Mouse (Mus musculus) forebrain, embryonic 12.5 days (tissue): ENCODE results near the gene D630039A03Rik. TPM values are rescaled to one million over a fixed set of nuclear protein-coding genes. Genes with fewer than 3 reads are reported as not detected.
A peak's percentile ranks its signal among the peaks of the same experiment; 100 is the strongest.

ENCODE experiments used
- ATAC-seq: fragments of 200-750 bp; cut with Nextera tagmentation; 2 replicates; pipeline ENCODE4 v1.8.0; 2017; ENCODE audit warnings: moderate TSS enrichment; ENCODE audit not compliant: low FRiP score
- H3K27ac ChIP-seq: fragments of 300-500 bp; sonication (generic); 2 replicates; pipeline ENCODE4 v1.5.1; 2016; ENCODE audit warnings: mild to moderate bottlenecking
- H3K27me3 ChIP-seq: fragments of 300-500 bp; sonication (generic); 2 replicates; pipeline ENCODE4 v1.6.1; 2016; ENCODE audit warnings: mild to moderate bottlenecking
- H3K36me3 ChIP-seq: fragments of 300-500 bp; sonication (generic); replicated peaks from 2 replicates; pipeline ENCODE4 v1.6.1; 2016; ENCODE audit warnings: mild to moderate bottlenecking
- H3K4me1 ChIP-seq: fragments of 300-500 bp; sonication (generic); 2 replicates; pipeline ENCODE4 v1.6.1; 2016
- H3K4me2 ChIP-seq: fragments of 300-500 bp; sonication (generic); 2 replicates; pipeline ENCODE4 v1.6.1; 2016; ENCODE audit warnings: mild to moderate bottlenecking, moderate library complexity
- H3K4me3 ChIP-seq: fragments of 300-500 bp; sonication (generic); replicated peaks from 2 replicates; pipeline ENCODE4 v1.5.1; 2016; ENCODE audit warnings: mild to moderate bottlenecking
- H3K9ac ChIP-seq: fragments of 300-500 bp; sonication (generic); 2 replicates; pipeline ENCODE4 v1.6.1; 2016; ENCODE audit warnings: mild to moderate bottlenecking
- H3K9me3 ChIP-seq: fragments of 300-500 bp; sonication (generic); 2 replicates; pipeline ENCODE4 v1.6.1; 2016
- WGBS: fragments of 180-500 bp; shearing (Covaris S2); methylation state at CpG from one replicate; pipeline ENCODE4 v1.1.7; 2016; 5-methylcytosine and 5-hydroxymethylcytosine counted together
- polyA plus RNA-seq: library from polyadenylated mRNA; unstranded; fragments of >200 nt; fragmentation: Nextera tagmentation; extraction: Ambion mirVana; gene quantifications from 2 replicates; pipeline ENCODE4 v1.2.1, GENCODE M21; 2016

Gene D630039A03Rik
- not detected in 2 replicates for polyA plus RNA-seq

DNA sequence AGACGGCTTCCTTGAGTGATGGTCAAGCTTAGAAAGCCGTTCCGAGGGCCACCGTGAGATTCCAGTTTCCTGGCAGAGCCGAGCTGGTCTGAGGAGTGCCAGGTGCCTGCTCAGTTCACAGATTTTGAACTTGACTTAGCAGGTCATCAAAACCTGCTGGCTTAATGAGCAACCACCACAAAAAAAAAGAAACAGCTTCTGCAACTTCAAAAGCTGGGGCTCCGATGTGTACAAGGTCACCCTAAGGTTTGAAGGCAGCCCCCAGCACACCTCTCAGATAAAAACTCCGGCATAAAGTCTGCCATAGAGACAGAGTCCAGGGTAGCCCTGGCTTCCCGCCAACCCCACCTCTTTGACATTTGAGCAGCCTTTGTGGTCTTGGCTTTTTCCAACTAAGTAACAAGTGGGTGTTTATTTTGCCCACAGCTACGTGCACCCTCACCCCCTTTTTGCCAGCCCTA is at the start of gene D630039A03Rik:
Gene D630039A03Rik (minus strand): TSS at position 97 of the 461 bp plus-strand sequence.
- H3K4me1 ChIP-seq, result peaks cover 18% of the 10 kb centered on the region
- H3K27ac ChIP-seq, result no peak within 1 kb of the TSS
- no peaks in the 10 kb centered on the region for H3K36me3 ChIP-seq
- H3K27me3 ChIP-seq, result peaks cover 20% of the 10 kb centered on the region; the same call in 1 of the 2 replicates
- no peak within 1 kb of the TSS for H3K4me3 ChIP-seq
- no peaks in the 10 kb centered on the region for H3K9me3 ChIP-seq
- peak within 1 kb of the TSS; percentile 21; the same call in 1 of the 2 replicates for H3K4me2 ChIP-seq
- no peak for ATAC-seq
- H3K9ac ChIP-seq, result no peak within 1 kb of the TSS
- WGBS, result 41% methylated on average over 9 of the region's 9 CpGs

DNA sequence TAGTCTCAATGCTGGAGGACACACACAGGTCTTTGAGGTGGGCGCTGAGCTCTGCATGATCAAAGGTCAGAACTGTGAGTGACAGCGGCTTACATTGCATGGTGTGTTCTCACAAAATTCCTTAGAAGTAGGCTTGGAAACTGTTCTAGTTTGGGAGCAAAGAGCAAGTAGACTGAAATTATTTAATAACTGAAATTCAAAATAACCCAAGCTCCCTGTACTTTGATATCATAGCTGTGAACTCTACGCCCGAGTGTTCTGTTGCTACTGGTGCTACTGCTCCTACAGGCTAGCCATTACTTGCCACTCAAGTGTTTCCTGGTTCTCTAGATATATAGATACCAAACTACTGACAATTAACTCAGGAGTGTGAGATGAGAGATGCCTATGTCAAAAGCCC is 49.4 kb upstream of the D630039A03Rik start:
- Histone ChIP-seq H3K36me3 (no peaks in the 10 kb centered on the region), H3K27ac (no peak overlapping the region), H3K4me3 (no peak overlapping the region), H3K4me2 (no peak overlapping the region), H3K9me3 (no peaks in the 10 kb centered on the region), H3K9ac (no peak overlapping the region), H3K27me3 (no peaks in the 10 kb centered on the region), H3K4me1 (no peaks in the 10 kb centered on the region)
- no peak for ATAC-seq
- 94% methylated on average over 4 of the region's 4 CpGs for WGBS

DNA sequence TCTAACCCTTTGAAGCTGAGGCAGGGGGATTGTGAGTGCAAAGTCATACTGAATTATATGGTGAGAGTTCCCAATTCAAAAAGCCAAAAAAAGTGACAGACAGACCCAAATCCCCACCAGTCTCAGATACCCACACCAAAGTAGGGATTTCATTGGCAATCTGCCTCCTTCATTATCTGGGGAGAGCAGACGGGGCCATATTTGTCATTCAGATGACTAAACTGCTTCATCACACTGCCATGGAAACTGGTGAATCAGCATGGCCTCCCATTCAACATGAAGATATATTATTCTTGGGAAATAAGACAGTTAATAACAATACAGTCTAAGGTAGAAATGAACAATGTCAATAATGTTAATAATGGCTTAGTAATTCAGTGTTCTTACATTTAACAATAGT is 48.0 kb upstream of the D630039A03Rik start:
- H3K27ac ChIP-seq, result no peak overlapping the region
- no peaks in the 10 kb centered on the region for H3K27me3 ChIP-seq
- no peak for ATAC-seq
- H3K4me2 ChIP-seq, result no peak overlapping the region
- H3K9me3 ChIP-seq, result no peaks in the 10 kb centered on the region
- H3K4me3 ChIP-seq, result no peak overlapping the region
- WGBS, result 58% methylated on average over 1 of the region's 1 CpGs
- no peak overlapping the region for H3K9ac ChIP-seq
- H3K36me3 ChIP-seq, result no peaks in the 10 kb centered on the region
- H3K4me1 ChIP-seq, result no peaks in the 10 kb centered on the region

DNA sequence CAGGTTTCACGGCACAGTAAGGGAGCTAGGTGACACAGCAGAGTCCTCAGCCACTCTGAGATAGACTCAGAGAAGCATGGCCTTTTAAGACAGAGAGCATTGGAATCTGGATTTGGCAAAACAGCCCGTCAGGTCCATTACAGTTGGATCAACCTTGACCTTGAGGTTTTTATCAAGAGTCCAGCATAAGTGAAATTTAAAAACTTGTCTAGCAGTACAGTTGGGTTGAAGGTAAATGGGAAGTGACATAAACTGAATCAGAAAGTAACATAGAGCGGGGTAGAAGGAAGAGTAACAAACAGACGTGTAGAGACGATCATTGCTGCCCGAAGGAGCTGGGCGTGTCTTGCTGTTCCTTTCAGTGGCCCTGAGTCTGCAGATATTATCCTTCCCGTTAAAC is 43.0 kb upstream of the D630039A03Rik start:
- Histone ChIP-seq H3K27me3 (0 out of 2 replicates have a peak, but pooled peaks cover 7% of the 10 kb centered on the region), H3K4me3 (no peak overlapping the region), H3K9ac (no peak overlapping the region), H3K9me3 (no peaks in the 10 kb centered on the region), H3K4me1 (peaks cover 22% of the 10 kb centered on the region), H3K27ac (no peak overlapping the region), H3K4me2 (no peak overlapping the region), H3K36me3 (no peaks in the 10 kb centered on the region)
- no peak for ATAC-seq
- WGBS, result 83% methylated on average over 8 of the region's 8 CpGs

DNA sequence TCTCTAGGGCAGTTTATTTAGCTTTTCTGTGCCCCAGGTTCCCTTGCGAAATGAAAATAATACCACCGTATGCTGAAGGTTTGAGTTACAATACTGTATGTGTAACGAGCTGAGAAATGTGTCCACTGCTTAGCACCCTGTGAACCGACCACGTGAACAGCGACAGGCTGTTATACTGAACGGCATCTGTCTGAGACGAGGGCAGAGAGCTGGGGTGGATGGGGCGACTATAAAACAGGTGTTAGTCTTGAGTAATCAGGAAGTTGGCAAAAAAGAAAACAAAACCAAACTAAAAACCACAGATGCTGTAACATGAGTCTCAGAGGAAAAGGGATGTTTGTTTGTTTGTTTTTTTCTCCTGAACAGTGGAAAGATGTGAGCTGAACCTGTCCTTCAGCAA is 42.0 kb upstream of the D630039A03Rik start:
- Histone ChIP-seq H3K27me3 (0 out of 2 replicates have a peak, but pooled peaks cover 7% of the 10 kb centered on the region), H3K9ac (no peak overlapping the region), H3K9me3 (no peaks in the 10 kb centered on the region), H3K36me3 (no peaks in the 10 kb centered on the region), H3K27ac (no peak overlapping the region), H3K4me3 (no peak overlapping the region), H3K4me2 (no peak overlapping the region), H3K4me1 (peaks cover 28% of the 10 kb centered on the region)
- ATAC-seq, result no peak
- 77% methylated on average over 9 of the region's 9 CpGs for WGBS

DNA sequence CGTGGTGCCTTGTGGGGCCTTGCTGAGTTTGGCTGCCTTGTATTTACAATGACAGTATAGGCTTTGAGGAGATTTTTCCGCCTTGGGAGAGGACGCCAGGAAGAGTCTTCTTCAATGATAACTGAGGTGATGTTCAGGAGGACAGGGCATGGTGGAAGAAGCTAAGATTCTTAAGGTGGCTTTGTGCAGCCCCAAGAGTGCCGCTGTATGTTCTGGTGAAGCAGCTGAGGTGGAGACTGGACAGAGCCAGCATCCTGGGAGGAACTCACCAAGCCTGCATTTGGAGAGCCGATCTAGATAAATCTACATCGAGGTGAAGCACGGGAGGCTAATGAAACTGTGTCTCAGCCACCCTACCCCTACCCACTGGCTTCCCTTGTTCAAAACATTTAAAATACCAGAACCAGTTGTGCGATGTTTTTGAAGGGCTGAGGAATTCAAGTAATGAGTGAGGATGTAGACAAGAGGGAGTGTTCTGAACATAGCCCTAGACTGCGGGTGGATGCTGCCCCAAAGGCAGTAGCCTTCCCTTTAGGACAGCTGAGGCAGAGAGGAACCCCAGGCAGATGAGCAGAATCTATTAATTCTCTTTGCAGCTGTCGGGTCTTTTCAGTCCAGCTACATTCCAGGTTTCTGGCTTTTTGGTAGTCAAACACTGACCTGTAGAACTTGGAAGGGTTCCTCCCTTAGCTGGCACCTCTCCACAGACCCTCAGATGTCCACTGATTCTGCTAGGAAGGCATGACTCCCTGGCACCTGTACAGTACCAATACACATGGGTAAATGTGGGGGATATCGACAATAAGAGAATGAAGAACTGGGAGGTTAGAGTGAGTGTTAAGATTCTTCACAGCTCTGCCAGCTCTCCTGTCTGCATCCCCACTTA is 41.3 kb upstream of the D630039A03Rik start:
- Histone ChIP-seq H3K27me3 (0 out of 2 replicates have a peak, but pooled peaks cover 7% of the 10 kb centered on the region), H3K36me3 (peaks cover 2% of the 10 kb centered on the region; the same call in 1 of the 2 replicates), H3K9me3 (no peaks in the 10 kb centered on the region), H3K4me3 (peak overlapping the region; percentile 77), H3K4me2 (peak overlapping the region; percentile 69), H3K4me1 (peaks cover 28% of the 10 kb centered on the region), H3K27ac (peak overlapping the region; percentile 94), H3K9ac (peak overlapping the region; percentile 51; the same call in 1 of the 2 replicates)
- 54% methylated on average over 11 of the region's 11 CpGs for WGBS
- no peak for ATAC-seq

DNA sequence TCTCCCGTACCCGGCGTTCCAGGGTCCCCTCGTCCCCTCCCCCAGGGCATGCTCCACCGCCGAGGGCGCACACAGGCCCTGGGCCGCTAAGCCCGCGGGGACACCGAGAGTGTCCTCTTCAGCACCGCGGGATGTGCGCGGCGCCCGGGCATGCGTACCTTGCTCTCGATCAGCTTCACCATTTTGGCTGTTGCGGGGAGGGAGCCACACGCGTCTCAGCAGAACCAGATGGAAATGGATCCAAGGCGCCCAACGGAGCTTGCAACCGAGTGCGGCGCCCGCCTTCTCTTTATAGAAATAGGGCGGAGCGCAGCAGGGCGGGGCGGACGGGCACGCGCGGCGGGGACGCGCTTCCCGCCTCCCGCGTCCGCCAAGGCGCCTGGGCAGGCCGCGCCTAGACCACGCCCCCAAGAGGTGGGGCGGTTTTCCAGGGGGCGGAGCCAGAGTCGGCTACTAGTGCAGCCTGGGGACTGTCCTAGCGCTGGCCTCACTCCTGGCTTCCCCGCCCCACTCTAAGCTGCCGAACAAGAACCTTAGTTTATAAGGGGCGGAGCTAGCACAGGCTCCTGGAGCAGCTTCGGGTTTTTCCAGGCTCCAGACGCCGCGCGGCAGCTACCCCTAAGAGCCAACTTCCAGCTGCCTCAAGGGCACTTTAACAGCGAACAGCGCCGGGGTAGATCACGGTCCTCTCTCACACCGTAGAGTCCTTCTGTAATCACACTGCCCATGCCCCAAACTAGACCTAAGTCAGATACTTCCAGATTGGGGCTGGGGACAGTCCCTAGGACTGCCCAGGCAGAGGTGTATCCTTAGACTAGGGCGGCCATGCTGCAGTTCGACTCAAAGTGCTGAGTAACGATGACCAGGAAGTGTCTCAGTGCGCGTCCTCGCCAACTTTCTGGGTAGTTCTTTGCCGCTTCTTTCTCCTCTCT is 40.2 kb upstream of the D630039A03Rik start, which contains the start of gene Txn1:
Gene Txn1 (minus strand): TSS at position 383 of the 932 bp plus-strand sequence.
- WGBS, result under 1% methylated on average over 70 of the region's 71 CpGs
- ATAC-seq, result peak; percentile 98

DNA sequence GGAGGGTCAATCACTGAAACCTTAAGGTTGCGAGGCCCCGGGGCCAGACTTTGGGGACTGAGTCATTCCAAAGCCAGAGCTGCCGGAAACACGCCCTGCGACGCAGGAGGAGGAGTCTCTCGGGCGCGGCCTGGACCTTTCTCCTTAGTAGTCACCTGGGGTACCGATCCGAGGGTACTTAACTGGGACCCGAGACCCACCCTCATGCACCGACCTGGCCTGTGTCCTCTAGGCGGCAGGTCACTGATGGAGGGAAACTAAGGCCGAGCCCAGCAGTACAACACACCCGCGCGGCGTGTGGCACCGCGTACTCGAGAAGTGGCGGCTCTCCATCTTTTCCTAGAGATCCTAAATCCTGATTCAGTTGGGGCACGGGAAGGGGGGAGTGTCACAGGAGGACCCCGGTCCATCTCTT is 39.5 kb upstream of the D630039A03Rik start:
- H3K4me3 ChIP-seq, result peak overlapping the region; percentile 77
- ATAC-seq, result peak; percentile 37
- under 1% methylated on average over 25 of the region's 25 CpGs for WGBS

More for the DNA sequence above, 40.2 kb upstream of the D630039A03Rik start, which contains the start of gene Txn1:
- Histone ChIP-seq H3K36me3 (peaks cover 13% of the 10 kb centered on the region), H3K4me1 (peaks cover 28% of the 10 kb centered on the region), H3K9me3 (peaks cover under 1% of the 10 kb centered on the region; the same call in 1 of the 2 replicates), H3K4me3 (peak within 1 kb of the TSS; percentile 77), H3K27me3 (0 out of 2 replicates have a peak, but pooled peaks cover 7% of the 10 kb centered on the region), H3K9ac (peak within 1 kb of the TSS; percentile 79), H3K4me2 (peak within 1 kb of the TSS; percentile 69), H3K27ac (peak within 1 kb of the TSS; percentile 94)

DNA sequence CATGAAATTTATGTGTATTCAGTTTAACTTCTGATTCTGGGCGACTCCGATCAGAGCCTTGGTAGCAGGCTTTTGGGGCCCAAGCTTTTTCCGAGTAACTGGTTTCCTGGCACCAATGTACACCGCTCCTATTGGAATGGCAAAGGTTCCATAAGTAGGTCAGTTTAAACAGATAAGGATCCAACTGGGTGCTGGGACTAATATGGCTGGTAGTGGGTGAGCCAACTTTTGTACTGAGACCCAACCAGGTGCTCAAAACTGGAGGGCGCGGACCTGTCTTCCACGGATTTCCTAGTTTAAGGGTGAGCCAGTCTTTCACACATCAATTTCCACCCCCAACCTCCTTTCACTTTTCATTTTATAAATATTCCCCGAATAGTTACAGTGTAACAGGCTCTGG is 38.9 kb upstream of the D630039A03Rik start:
- Histone ChIP-seq H3K4me2 (peak overlapping the region; percentile 69), H3K4me3 (peak overlapping the region; percentile 77), H3K27ac (0 out of 2 replicates have a peak overlapping the region, but pooled peaks have one; percentile 94), H3K4me1 (peaks cover 28% of the 10 kb centered on the region), H3K27me3 (0 out of 2 replicates have a peak, but pooled peaks cover 7% of the 10 kb centered on the region), H3K36me3 (peaks cover 26% of the 10 kb centered on the region), H3K9ac (peak overlapping the region; percentile 79; the same call in 1 of the 2 replicates), H3K9me3 (peaks cover 5% of the 10 kb centered on the region; the same call in 1 of the 2 replicates)
- no peak for ATAC-seq
- 74% methylated on average over 8 of the region's 8 CpGs for WGBS

More for the DNA sequence above, 39.5 kb upstream of the D630039A03Rik start:
- Histone ChIP-seq H3K27ac (peak overlapping the region; percentile 94), H3K4me1 (peaks cover 28% of the 10 kb centered on the region), H3K9ac (peak overlapping the region; percentile 79), H3K27me3 (0 out of 2 replicates have a peak, but pooled peaks cover 7% of the 10 kb centered on the region), H3K9me3 (peaks cover 5% of the 10 kb centered on the region; the same call in 1 of the 2 replicates), H3K4me2 (peak overlapping the region; percentile 69), H3K36me3 (peaks cover 21% of the 10 kb centered on the region)

DNA sequence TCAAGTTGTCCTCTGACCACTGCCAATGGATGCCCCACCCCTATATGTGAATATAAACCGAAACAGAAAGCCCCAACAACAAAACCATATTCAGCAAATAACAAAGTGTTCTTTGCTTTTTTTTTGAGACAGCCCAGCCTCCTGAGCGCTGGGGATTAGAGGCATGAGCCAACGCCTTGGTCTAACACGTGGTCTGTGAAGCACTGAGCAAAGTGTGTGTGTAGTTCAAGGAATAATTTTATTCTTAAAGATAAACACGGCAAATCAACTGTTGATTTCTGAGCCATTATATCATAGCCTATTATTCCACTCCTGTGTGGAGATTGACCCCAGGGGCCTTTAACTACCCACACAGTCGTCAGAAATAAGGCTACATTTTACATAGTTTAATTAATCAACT is 38.5 kb upstream of the D630039A03Rik start:
- Histone ChIP-seq H3K27ac (no peak overlapping the region), H3K4me3 (no peak overlapping the region), H3K36me3 (peaks cover 30% of the 10 kb centered on the region), H3K9me3 (peaks cover 5% of the 10 kb centered on the region; the same call in 1 of the 2 replicates), H3K4me1 (peaks cover 28% of the 10 kb centered on the region), H3K27me3 (0 out of 2 replicates have a peak, but pooled peaks cover 7% of the 10 kb centered on the region), H3K4me2 (peak overlapping the region; percentile 69), H3K9ac (no peak overlapping the region)
- no peak for ATAC-seq
- WGBS, result 77% methylated on average over 6 of the region's 6 CpGs

DNA sequence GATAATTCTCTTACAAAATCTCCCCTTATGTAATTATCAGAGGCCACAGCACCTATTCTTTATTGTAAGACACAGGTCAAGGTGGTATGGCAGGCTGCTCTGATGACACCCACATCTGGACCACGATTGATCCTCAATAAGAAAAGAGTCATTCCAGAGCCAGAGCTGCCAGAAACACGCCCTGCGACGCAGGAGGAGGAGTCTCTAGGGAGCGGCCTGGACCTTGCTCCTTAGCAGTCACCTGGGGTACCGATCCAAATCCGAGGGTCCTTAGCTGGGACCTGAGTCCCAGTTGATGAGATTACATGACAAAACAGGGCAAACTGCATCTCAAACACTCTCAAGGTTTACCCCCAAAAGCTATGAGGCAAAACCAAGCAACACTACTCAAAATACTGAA is 37.7 kb upstream of the D630039A03Rik start:
- Histone ChIP-seq H3K4me3 (no peak overlapping the region), H3K4me1 (peaks cover 28% of the 10 kb centered on the region), H3K27ac (no peak overlapping the region), H3K4me2 (peak overlapping the region; percentile 69; the same call in 1 of the 2 replicates), H3K9ac (no peak overlapping the region), H3K36me3 (peaks cover 38% of the 10 kb centered on the region), H3K27me3 (0 out of 2 replicates have a peak, but pooled peaks cover 7% of the 10 kb centered on the region), H3K9me3 (peaks cover 5% of the 10 kb centered on the region; the same call in 1 of the 2 replicates)
- WGBS, result 89% methylated on average over 7 of the region's 7 CpGs
- ATAC-seq, result no peak
